Mouse (Mus musculus) heart, embryonic 16.5 days (tissue): ENCODE measurements at regions not wholly inside any gene's neighbourhood (a gene's known extent, or its start where the extent isn't known, plus 50 kb on each side); places are given as distances from the start of the nearest gene placed in this dataset.

ENCODE experiments used
- ATAC-seq: fragments of 200-750 bp; cut with Nextera tagmentation; replicated peaks from 2 replicates; pipeline ENCODE4 v1.8.0; 2017; ENCODE audit warnings: moderate number of reproducible peaks; ENCODE audit not compliant: insufficient read depth, low FRiP score; ENCODE audit errors: extremely low read depth
- H3K27ac ChIP-seq: fragments of 300-500 bp; sonication (generic); 2 replicates; pipeline ENCODE4 v1.5.1; 2014; ENCODE audit warnings: mild to moderate bottlenecking, low read length, control low read depth, moderate library complexity
- H3K27me3 ChIP-seq: fragments of 300-500 bp; sonication (generic); 2 replicates; pipeline ENCODE4 v1.6.1; 2014; ENCODE audit warnings: low read length, mixed read lengths; ENCODE audit not compliant: control insufficient read depth, insufficient read depth
- H3K36me3 ChIP-seq: fragments of 300-500 bp; sonication (generic); 2 replicates; pipeline ENCODE4 v1.6.1; 2014; ENCODE audit not compliant: control insufficient read depth, insufficient read depth
- H3K4me1 ChIP-seq: fragments of 300-500 bp; sonication (generic); 2 replicates; pipeline ENCODE4 v1.6.1; 2014; ENCODE audit warnings: low read length, mixed read lengths; ENCODE audit not compliant: control insufficient read depth, insufficient read depth
- H3K4me2 ChIP-seq: fragments of 300-500 bp; sonication (generic); 2 replicates; pipeline ENCODE4 v1.6.1; 2014; ENCODE audit warnings: low read depth, mild to moderate bottlenecking, control low read depth, low read length
- H3K4me3 ChIP-seq: fragments of 300-500 bp; sonication (generic); 2 replicates; pipeline ENCODE4 v1.5.1; 2014; ENCODE audit warnings: mild to moderate bottlenecking, control low read depth, low read length
- H3K9ac ChIP-seq: fragments of 300-500 bp; sonication (generic); 2 replicates; pipeline ENCODE4 v1.6.1; 2014; ENCODE audit warnings: low read length, control low read depth
- H3K9me3 ChIP-seq: fragments of 300-500 bp; sonication (generic); replicated peaks from 2 replicates; pipeline ENCODE4 v1.6.1; 2016; ENCODE audit warnings: low read length; ENCODE audit not compliant: control insufficient read depth
- WGBS: fragments of 180-500 bp; shearing (Covaris S2); extraction: QIAGEN DNeasy Blood & Tissue Kit; methylation state at CpG from one replicate; pipeline ENCODE4 v1.1.7; 2014; 5-methylcytosine and 5-hydroxymethylcytosine counted together

GRCm38 (mm10) chr2:114918420-114919332 lies 263.9 kb upstream of the Dph6 start:
- 81% methylated on average over 16 of the region's 16 CpGs for WGBS
- Histone ChIP-seq H3K4me1 (no peaks in the 10 kb centered on the region), H3K4me3 (no peak overlapping the region), H3K27me3 (no peaks in the 10 kb centered on the region), H3K4me2 (no peak overlapping the region), H3K9ac (no peak overlapping the region), H3K9me3 (no peaks in the 10 kb centered on the region), H3K27ac (no peak overlapping the region), H3K36me3 (no peaks in the 10 kb centered on the region)
- ATAC-seq, result no peak

- Histone ChIP-seq H3K27ac (no peak overlapping the region), H3K36me3 (no peaks in the 10 kb centered on the region), H3K4me3 (no peak overlapping the region), H3K27me3 (no peaks in the 10 kb centered on the region), H3K9me3 (no peaks in the 10 kb centered on the region), H3K9ac (no peak overlapping the region), H3K4me2 (no peak overlapping the region), H3K4me1 (no peaks in the 10 kb centered on the region)
- no peak for ATAC-seq
- WGBS, result 84% methylated on average over 2 of the region's 2 CpGs
Observed at GRCm38 (mm10) chr2:114923911-114924310, 269.1 kb upstream of the Dph6 start.

GRCm38 (mm10) chr2:114935436-114935835 lies 280.7 kb upstream of the Dph6 start:
- WGBS, result 73% methylated on average over 3 of the region's 3 CpGs

GRCm38 (mm10) chr2:114938416-114939147 lies 283.8 kb upstream of the Dph6 start:
- no peak for ATAC-seq
- no peaks in the 10 kb centered on the region for H3K9me3 ChIP-seq
- 52% methylated on average over 7 of the region's 7 CpGs for WGBS
- no peak overlapping the region for H3K27ac ChIP-seq
- H3K4me2 ChIP-seq, result no peak overlapping the region
- no peaks in the 10 kb centered on the region for H3K4me1 ChIP-seq
- H3K9ac ChIP-seq, result no peak overlapping the region
- no peaks in the 10 kb centered on the region for H3K36me3 ChIP-seq
- H3K4me3 ChIP-seq, result no peak overlapping the region
- no peaks in the 10 kb centered on the region for H3K27me3 ChIP-seq

More at GRCm38 (mm10) chr2:114935436-114935835, 280.7 kb upstream of the Dph6 start:
- no peak overlapping the region for H3K9ac ChIP-seq
- H3K36me3 ChIP-seq, result no peaks in the 10 kb centered on the region
- no peak overlapping the region for H3K4me3 ChIP-seq
- H3K27me3 ChIP-seq, result no peaks in the 10 kb centered on the region
- H3K9me3 ChIP-seq, result no peaks in the 10 kb centered on the region
- H3K27ac ChIP-seq, result no peak overlapping the region
- no peak for ATAC-seq
- H3K4me1 ChIP-seq, result no peaks in the 10 kb centered on the region
- H3K4me2 ChIP-seq, result no peak overlapping the region

GRCm38 (mm10) chr2:114966111-114966510 lies 311.3 kb upstream of the Dph6 start:
- Histone ChIP-seq H3K27me3 (no peaks in the 10 kb centered on the region), H3K4me3 (no peak overlapping the region), H3K4me2 (no peak overlapping the region), H3K9me3 (no peaks in the 10 kb centered on the region), H3K4me1 (no peaks in the 10 kb centered on the region), H3K36me3 (no peaks in the 10 kb centered on the region), H3K27ac (no peak overlapping the region), H3K9ac (no peak overlapping the region)
- no peak for ATAC-seq
- WGBS, result 67% methylated on average over 3 of the region's 3 CpGs

- H3K4me3 ChIP-seq, result no peak overlapping the region
- no peak for ATAC-seq
- no peaks in the 10 kb centered on the region for H3K4me1 ChIP-seq
- no peaks in the 10 kb centered on the region for H3K27me3 ChIP-seq
- H3K4me2 ChIP-seq, result no peak overlapping the region
- H3K27ac ChIP-seq, result no peak overlapping the region
- H3K9ac ChIP-seq, result no peak overlapping the region
- 70% methylated on average over 1 of the region's 1 CpGs for WGBS
- H3K9me3 ChIP-seq, result no peaks in the 10 kb centered on the region
- H3K36me3 ChIP-seq, result no peaks in the 10 kb centered on the region
Observed at GRCm38 (mm10) chr2:114968651-114969050, 313.9 kb upstream of the Dph6 start.

GRCm38 (mm10) chr2:114993419-114993818 lies 338.7 kb upstream of the Dph6 start:
- Histone ChIP-seq H3K36me3 (no peaks in the 10 kb centered on the region), H3K9ac (no peak overlapping the region), H3K4me1 (no peaks in the 10 kb centered on the region), H3K9me3 (no peaks in the 10 kb centered on the region), H3K27ac (no peak overlapping the region), H3K27me3 (no peaks in the 10 kb centered on the region), H3K4me2 (no peak overlapping the region), H3K4me3 (no peak overlapping the region)
- ATAC-seq, result no peak

GRCm38 (mm10) chr2:114993882-114994281 lies 339.1 kb upstream of the Dph6 start:
- ATAC-seq, result no peak
- H3K36me3 ChIP-seq, result no peaks in the 10 kb centered on the region
- WGBS, result 46% methylated on average over 2 of the region's 2 CpGs
- no peaks in the 10 kb centered on the region for H3K4me1 ChIP-seq
- H3K27me3 ChIP-seq, result no peaks in the 10 kb centered on the region
- no peak overlapping the region for H3K4me3 ChIP-seq
- H3K9ac ChIP-seq, result no peak overlapping the region
- H3K4me2 ChIP-seq, result no peak overlapping the region
- no peak overlapping the region for H3K27ac ChIP-seq
- no peaks in the 10 kb centered on the region for H3K9me3 ChIP-seq

GRCm38 (mm10) chr2:114994691-114995347 lies 340.1 kb upstream of the Dph6 start:
- H3K27me3 ChIP-seq, result no peaks in the 10 kb centered on the region
- no peaks in the 10 kb centered on the region for H3K4me1 ChIP-seq
- no peak overlapping the region for H3K27ac ChIP-seq
- H3K36me3 ChIP-seq, result no peaks in the 10 kb centered on the region
- H3K4me2 ChIP-seq, result no peak overlapping the region
- no peak for ATAC-seq
- no peaks in the 10 kb centered on the region for H3K9me3 ChIP-seq
- H3K4me3 ChIP-seq, result no peak overlapping the region
- WGBS, result 65% methylated on average over 2 of the region's 2 CpGs
- no peak overlapping the region for H3K9ac ChIP-seq
